Mouse (Mus musculus): ENCODE data around the gene Tmem253. TPM values are rescaled to one million over a fixed set of nuclear protein-coding genes. Genes with fewer than 3 reads are reported as not detected.
A peak's percentile ranks its signal among the peaks of the same experiment; 100 is the strongest.

The Tmem253 gene
- total RNA-seq, 2 experiments from 2014 or later: 0.55 to 0.62 TPM

GRCm38 (mm10) chr14:52005141-52005540, 10.3 kb upstream of the Tmem253 start:
- DNase-seq: no peak
- intact Hi-C loops (cut with DNase I; ENCODE audit: low total_unique reads): loop anchor here (5.0 to 10.0 kb wide), 2 partner anchors 60 to 103 kb away; no protein-coding TSS in a partner anchor

- no peak for DNase-seq
- intact Hi-C loops (cut with DNase I; ENCODE audit: low total_unique reads): loop anchor here (5.0 to 10.0 kb wide), 2 partner anchors 61 to 103 kb away; no protein-coding TSS in a partner anchor
Measured at GRCm38 (mm10) chr14:52005616-52006015, 9.8 kb upstream of the Tmem253 start.

- intact Hi-C loops (cut with DNase I; ENCODE audit: low total_unique reads): loop anchor here (5.0 to 10.0 kb wide), 2 partner anchors 61 to 104 kb away; no protein-coding TSS in a partner anchor
- peak; percentile 8 for DNase-seq
Measured at GRCm38 (mm10) chr14:52006241-52006640, 9.2 kb upstream of the Tmem253 start.

- peak; percentile 13 for DNase-seq
- intact Hi-C loops (cut with DNase I; ENCODE audit: low total_unique reads): loop anchor here (5.0 to 10.0 kb wide), 2 partner anchors 62 to 104 kb away; no protein-coding TSS in a partner anchor
Measured at GRCm38 (mm10) chr14:52006771-52007170, 8.7 kb upstream of the Tmem253 start.

- DNase-seq: peak; percentile 90
- intact Hi-C loops (cut with DNase I; ENCODE audit: low total_unique reads): loop anchor here (5.0 to 10.0 kb wide), 2 partner anchors 64 to 106 kb away; no protein-coding TSS in a partner anchor
Measured at GRCm38 (mm10) chr14:52008321-52009203, 6.9 kb upstream of the Tmem253 start.

- no peak for DNase-seq
- intact Hi-C loops (cut with DNase I; ENCODE audit: low total_unique reads): loop anchor here (5.0 to 10.0 kb wide), 2 partner anchors 65 to 107 kb away; no protein-coding TSS in a partner anchor
Measured at GRCm38 (mm10) chr14:52009361-52009760, 6.1 kb upstream of the Tmem253 start.

- intact Hi-C loops (cut with DNase I; ENCODE audit: low total_unique reads): loop anchor here (5.0 to 10.0 kb wide), 2 partner anchors 65 to 108 kb away; no protein-coding TSS in a partner anchor
- DNase-seq: no peak
Measured at GRCm38 (mm10) chr14:52009841-52010240, 5.6 kb upstream of the Tmem253 start.

- no peak for DNase-seq
- intact Hi-C loops (cut with DNase I; ENCODE audit: low total_unique reads): no loop called here
Measured at GRCm38 (mm10) chr14:52010446-52011111, 4.9 kb upstream of the Tmem253 start.

- DNase-seq: no peak
- intact Hi-C loops (cut with DNase I; ENCODE audit: low total_unique reads): no loop called here
Measured at GRCm38 (mm10) chr14:52011683-52012082, 3.8 kb upstream of the Tmem253 start.

GRCm38 (mm10) chr14:52012085-52012484, 3.4 kb upstream of the Tmem253 start:
- intact Hi-C loops (cut with DNase I; ENCODE audit: low total_unique reads): no loop called here
- DNase-seq: no peak

GRCm38 (mm10) chr14:52012553-52012952, 2.9 kb upstream of the Tmem253 start:
- intact Hi-C loops (cut with DNase I; ENCODE audit: low total_unique reads): no loop called here
- DNase-seq: no peak

- no peak for DNase-seq
- intact Hi-C loops (cut with DNase I; ENCODE audit: low total_unique reads): no loop called here
Measured at GRCm38 (mm10) chr14:52013021-52013610, 2.3 kb upstream of the Tmem253 start.

GRCm38 (mm10) chr14:52013771-52014219, 1.7 kb upstream of the Tmem253 start:
- intact Hi-C loops (cut with DNase I; ENCODE audit: low total_unique reads): no loop called here
- DNase-seq: peak; percentile 47

GRCm38 (mm10) chr14:52014271-52014760, 1.1 kb upstream of the Tmem253 start:
- intact Hi-C loops (cut with DNase I; ENCODE audit: low total_unique reads): no loop called here
- peak; percentile 13 for DNase-seq

GRCm38 (mm10) chr14:52014761-52015311, 622 bp upstream of the Tmem253 start:
- intact Hi-C loops (cut with DNase I; ENCODE audit: low total_unique reads): no loop called here
- DNase-seq: peak; percentile 63

GRCm38 (mm10) chr14:52016625-52017405, 1.4 kb downstream of the Tmem253 start:
- DNase-seq: no peak
- intact Hi-C loops (cut with DNase I; ENCODE audit: low total_unique reads): no loop called here

GRCm38 (mm10) chr14:52017662-52018061, 2.2 kb downstream of the Tmem253 start:
- intact Hi-C loops (cut with DNase I; ENCODE audit: low total_unique reads): no loop called here
- no peak for DNase-seq

GRCm38 (mm10) chr14:52018248-52019050, 3.0 kb downstream of the Tmem253 start:
- intact Hi-C loops (cut with DNase I; ENCODE audit: low total_unique reads): no loop called here
- no peak for DNase-seq

Measured in gastrocnemius, postnatal 14 days (tissue).